Mouse (Mus musculus) limb, embryonic 10.5 days (tissue): ENCODE data around the gene Zscan26. TPM values are rescaled to one million over a fixed set of nuclear protein-coding genes. Genes with fewer than 3 reads are reported as not detected.
"Not testable (repeated sequence)": the region's sequence is repeated elsewhere in the genome, so short reads cannot be mapped to it uniquely, and the experiment has no call there.

Experiments used
- DNase-seq: peaks from one replicate; pipeline ENCODE4 v3.0.0-alpha.2; 2017; ENCODE audit warnings: low spot score
- H3K27ac ChIP-seq: fragments of 300-500 bp; sonication (generic); 2 replicates; pipeline ENCODE4 v1.5.1; 2016; ENCODE audit warnings: mild to moderate bottlenecking
- H3K27me3 ChIP-seq: fragments of 300-500 bp; sonication (generic); 2 replicates; pipeline ENCODE4 v1.6.1; 2016; ENCODE audit warnings: low read depth, mild to moderate bottlenecking; ENCODE audit not compliant: poor library complexity, severe bottlenecking
- H3K36me3 ChIP-seq: fragments of 300-500 bp; sonication (generic); 2 replicates; pipeline ENCODE4 v1.6.1; 2016; ENCODE audit warnings: mild to moderate bottlenecking, moderate library complexity
- H3K4me1 ChIP-seq: fragments of 300-500 bp; sonication (generic); 2 replicates; pipeline ENCODE4 v1.6.1; 2016
- H3K4me3 ChIP-seq: fragments of 300-500 bp; sonication (generic); 2 replicates; pipeline ENCODE4 v1.5.1; 2016; ENCODE audit warnings: mild to moderate bottlenecking, moderate library complexity
- H3K9me3 ChIP-seq: fragments of 300-500 bp; sonication (generic); replicated peaks from 2 replicates; pipeline ENCODE4 v1.6.1; 2016; ENCODE audit warnings: mild to moderate bottlenecking
- WGBS: fragments of 180-500 bp; shearing (Covaris S2); methylation state at CpG from one replicate; pipeline ENCODE4 v1.1.7; 2016; 5-methylcytosine and 5-hydroxymethylcytosine counted together
- polyA plus RNA-seq: library from polyadenylated mRNA; unstranded; fragments of >200 nt; fragmentation: Nextera tagmentation; extraction: Ambion mirVana; gene quantifications from 2 replicates; pipeline ENCODE4 v1.2.1, GENCODE M21; 2016

The Zscan26 gene
- polyA plus RNA-seq, 1 experiment from 2014 or later: 29.9 TPM

DNA sequence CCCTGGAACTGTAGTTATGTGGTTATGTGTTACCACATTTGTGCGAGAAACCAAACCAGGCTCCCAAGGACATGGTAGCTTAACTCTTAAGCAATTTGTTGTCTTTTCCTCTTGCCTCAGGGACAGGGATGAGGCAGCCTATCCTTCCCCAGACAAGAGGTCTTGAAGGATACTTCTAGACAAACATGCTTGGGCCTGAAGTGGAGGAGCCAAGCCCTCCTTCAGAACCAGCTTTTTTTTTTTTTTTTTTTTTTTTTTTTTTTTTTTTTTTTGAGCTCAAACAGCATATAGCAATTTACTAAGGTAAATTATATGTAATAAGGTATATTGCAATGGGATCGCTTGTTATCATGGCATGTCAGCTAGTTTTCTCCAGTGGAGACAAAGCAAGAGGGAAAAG, 37.8 kb downstream of the Zscan26 start:
- Histone ChIP-seq H3K27me3 (no peaks in the 10 kb centered on the region), H3K4me1 (no peaks in the 10 kb centered on the region), H3K4me3 (no peak overlapping the region), H3K27ac (no peak overlapping the region), H3K36me3 (no peaks in the 10 kb centered on the region), H3K9me3 (no peaks in the 10 kb centered on the region)
- WGBS: 93% methylated on average over 2 of the region's 2 CpGs
- DNase-seq: no peak

DNA sequence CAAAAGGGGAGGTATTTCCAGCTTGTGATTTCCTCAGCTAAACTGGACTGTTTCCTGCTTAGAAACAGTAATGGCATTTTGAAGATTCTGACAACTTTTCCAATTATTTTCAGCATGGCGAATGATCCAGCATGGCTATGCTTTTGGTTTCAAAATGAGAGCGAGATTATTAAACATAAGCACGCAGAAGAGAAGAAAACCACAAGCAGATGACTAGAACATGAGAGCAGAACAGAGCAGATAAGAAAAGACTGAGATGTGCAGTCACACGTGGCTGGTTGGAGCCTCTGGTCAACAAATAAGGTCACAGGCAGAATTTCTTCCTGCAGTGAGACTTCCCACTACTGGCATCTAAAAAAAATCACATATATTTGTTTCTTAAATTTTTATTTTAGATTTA, 38.3 kb downstream of the Zscan26 start:
- WGBS: 86% methylated on average over 4 of the region's 4 CpGs
- Histone ChIP-seq H3K9me3 (no peaks in the 10 kb centered on the region), H3K27ac (no peak overlapping the region), H3K27me3 (no peaks in the 10 kb centered on the region), H3K4me1 (no peaks in the 10 kb centered on the region), H3K4me3 (no peak overlapping the region), H3K36me3 (no peaks in the 10 kb centered on the region)
- DNase-seq: no peak

DNA sequence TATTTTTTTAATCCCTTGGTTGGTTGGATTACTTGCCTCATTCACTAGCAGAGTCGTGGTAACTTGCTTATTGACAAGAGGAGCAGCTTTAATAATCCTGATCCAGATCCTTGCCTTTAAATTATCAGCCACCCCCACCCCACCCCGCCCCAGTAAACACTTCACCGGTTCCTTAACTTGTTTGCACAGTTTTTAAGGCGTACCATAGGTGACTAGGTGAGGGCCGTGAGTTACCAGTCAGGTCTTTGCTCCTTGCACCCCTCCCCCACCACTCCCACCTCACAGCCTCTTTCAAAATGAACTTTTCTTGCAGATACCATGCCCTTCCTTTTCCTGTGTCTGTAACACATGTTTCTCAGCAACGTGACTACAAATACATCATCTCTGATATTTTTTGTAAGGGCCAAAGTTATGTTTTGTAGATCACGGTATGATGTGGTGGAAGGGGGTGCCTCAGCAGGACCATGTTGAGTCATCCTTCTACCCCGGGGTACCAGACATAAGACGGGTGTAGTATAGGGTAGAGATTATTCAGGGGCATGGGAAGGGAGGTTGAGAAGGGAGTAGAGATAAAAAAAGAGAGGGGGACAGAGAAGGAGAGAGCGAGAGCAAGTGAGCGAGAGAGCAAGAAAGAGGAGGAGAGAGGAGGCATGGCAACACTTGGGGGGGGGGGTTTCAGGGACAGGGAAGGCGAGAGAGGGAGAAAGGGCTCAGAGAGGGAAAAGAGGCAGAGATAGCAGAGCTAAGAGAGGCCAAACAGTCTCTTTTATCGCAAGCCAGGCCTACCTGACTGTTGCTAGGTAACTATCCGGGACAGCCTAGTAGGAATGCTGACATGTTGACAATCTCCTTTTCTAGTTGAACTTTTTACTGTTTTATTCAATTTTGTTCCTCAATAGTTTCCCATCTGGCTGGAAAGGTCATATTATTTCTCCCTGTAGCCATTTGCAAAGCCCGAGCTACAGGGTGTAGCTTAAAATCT, 39.0 kb downstream of the Zscan26 start:
- no peaks in the 10 kb centered on the region for H3K9me3 ChIP-seq
- no peaks in the 10 kb centered on the region for H3K36me3 ChIP-seq
- no peaks in the 10 kb centered on the region for H3K4me1 ChIP-seq
- H3K4me3 ChIP-seq: no peak overlapping the region
- H3K27me3 ChIP-seq: no peaks in the 10 kb centered on the region
- no peak overlapping the region for H3K27ac ChIP-seq
- 75% methylated on average over 15 of the region's 15 CpGs for WGBS
- DNase-seq: no peak

DNA sequence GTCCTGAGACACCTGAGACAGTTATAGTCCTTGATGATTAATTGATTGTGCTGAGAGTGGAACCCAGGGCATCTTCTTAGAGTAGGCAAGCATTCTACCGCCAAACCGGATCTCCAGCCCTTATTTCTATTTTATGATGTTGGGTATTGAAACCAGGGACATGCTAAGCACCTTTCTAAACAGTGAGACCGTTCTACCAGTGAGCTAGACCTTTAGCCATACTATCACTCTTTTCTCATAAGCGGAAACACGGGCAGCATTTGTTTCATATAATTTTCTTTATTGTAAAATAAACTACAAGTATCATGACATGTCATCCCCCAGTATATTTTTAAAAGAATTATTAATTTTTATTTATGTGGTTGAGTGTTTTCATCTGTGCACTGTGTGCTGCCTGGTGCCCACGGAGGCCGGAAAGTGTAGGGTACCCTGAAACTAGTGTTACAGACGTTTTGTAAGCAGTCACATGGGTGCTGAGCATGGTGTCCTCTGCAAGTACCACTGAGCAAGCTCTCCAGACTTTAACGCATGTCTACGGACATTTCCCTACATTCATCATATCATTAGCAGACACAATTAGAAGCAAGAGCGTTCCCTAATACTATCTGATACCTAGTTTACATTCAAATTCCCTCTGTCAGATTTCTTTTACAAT, 44.6 kb downstream of the Zscan26 start:
- 55% methylated on average over 11 of the region's 11 CpGs for WGBS
- H3K36me3 ChIP-seq: no peaks in the 10 kb centered on the region
- H3K4me1 ChIP-seq: peaks cover 13% of the 10 kb centered on the region
- DNase-seq: no peak
- no peaks in the 10 kb centered on the region for H3K27me3 ChIP-seq
- H3K4me3 ChIP-seq: peak overlapping the region; percentile 61
- H3K9me3 ChIP-seq: no peaks in the 10 kb centered on the region
- H3K27ac ChIP-seq: peak overlapping the region; percentile 89

DNA sequence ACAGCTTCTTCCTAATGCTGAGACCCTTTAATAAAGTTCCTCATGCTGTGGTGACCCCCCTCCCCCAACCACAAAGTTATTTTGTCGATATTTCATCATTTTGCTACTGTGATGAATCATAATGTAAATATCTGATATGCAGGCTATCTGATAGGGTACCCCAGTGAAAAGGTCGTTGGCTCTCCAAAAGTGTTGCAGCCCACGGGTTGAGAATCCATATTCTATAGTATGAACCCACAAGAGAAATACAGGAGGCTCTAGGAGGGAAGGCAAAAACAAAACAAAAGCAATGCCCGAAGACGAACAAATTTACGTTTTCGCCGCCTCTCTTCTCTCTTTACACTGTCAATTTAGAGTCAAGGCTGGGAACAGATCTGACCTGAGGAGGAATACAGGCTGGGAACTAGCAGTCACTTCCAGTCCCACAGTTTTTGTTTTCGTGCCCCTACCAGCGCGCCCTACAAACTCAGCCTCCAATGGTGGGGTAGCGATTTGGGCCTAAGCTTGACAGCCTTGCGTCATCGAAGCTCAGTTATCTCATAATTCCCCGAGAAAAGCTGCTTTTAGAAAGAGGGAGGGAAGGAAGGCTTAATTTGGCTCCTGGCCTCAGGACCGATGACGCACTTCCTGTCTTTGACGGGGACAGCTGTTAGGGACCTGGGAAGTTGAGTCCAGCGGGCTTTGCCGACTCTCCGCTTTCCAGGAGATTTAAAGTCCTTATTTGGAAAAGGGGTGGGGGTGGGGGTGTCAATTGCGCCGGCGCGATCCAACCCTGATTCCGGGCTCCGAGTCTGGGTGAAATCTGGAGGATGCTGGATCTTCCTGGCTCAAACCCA, 45.3 kb downstream of the Zscan26 start:
- no peaks in the 10 kb centered on the region for H3K36me3 ChIP-seq
- DNase-seq: peak; percentile 83
- H3K27me3 ChIP-seq: no peaks in the 10 kb centered on the region
- H3K27ac ChIP-seq: peak overlapping the region; percentile 89
- H3K9me3 ChIP-seq: no peaks in the 10 kb centered on the region
- WGBS: 5% methylated on average over 27 of the region's 27 CpGs
- peak overlapping the region; percentile 61 for H3K4me3 ChIP-seq
- H3K4me1 ChIP-seq: peaks cover 13% of the 10 kb centered on the region

DNA sequence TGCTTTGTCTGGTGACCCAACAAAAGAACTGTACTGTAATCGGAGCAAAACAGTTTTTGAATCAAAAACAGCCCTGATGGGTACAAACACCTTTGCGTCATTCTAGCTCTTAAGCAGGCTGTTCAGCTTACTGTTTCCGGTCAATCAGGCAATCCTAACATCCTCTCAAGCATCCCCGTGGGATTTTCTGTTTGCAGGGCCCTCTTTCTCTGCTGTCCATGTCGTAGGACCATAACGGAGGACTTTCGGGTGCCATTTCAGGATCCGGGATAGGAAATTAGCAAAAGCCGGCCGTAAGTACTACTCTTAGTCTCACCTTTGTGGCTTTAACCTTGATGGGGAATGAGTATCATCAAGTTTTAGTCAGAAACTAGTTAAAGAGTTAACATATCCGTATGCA, 46.2 kb downstream of the Zscan26 start:
- H3K36me3 ChIP-seq: no peaks in the 10 kb centered on the region
- WGBS: 85% methylated on average over 11 of the region's 11 CpGs
- H3K4me1 ChIP-seq: peaks cover 13% of the 10 kb centered on the region
- no peak for DNase-seq
- no peak overlapping the region for H3K27ac ChIP-seq
- no peaks in the 10 kb centered on the region for H3K27me3 ChIP-seq
- no peak overlapping the region for H3K4me3 ChIP-seq
- H3K9me3 ChIP-seq: no peaks in the 10 kb centered on the region

DNA sequence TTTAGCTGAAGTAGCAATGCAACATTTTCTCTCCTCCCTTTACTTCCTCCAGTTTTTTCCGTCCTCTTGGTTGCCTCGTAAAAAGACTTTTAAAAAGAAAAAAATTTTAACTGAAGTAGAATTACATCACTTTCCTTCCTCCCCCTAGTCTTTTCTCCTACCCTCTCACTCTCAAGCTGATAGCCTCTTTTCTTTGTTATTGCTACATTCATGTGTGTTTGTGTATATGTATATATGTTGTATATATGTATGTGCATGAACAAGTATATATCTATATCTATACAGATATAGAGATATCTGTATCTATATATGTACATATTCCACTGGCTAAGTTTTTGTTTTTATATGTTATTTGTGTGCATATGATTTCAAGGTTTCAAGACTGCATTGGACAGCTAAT, 50.7 kb downstream of the Zscan26 start:
- peaks cover 24% of the 10 kb centered on the region for H3K36me3 ChIP-seq
- H3K9me3 ChIP-seq: no peaks in the 10 kb centered on the region
- peak overlapping the region; percentile 81 for H3K4me3 ChIP-seq
- H3K4me1 ChIP-seq: peaks cover 16% of the 10 kb centered on the region
- DNase-seq: no peak
- no peaks in the 10 kb centered on the region for H3K27me3 ChIP-seq
- WGBS: 0% methylated on average over 2 of the region's 2 CpGs
- peak overlapping the region; percentile 94 for H3K27ac ChIP-seq

DNA sequence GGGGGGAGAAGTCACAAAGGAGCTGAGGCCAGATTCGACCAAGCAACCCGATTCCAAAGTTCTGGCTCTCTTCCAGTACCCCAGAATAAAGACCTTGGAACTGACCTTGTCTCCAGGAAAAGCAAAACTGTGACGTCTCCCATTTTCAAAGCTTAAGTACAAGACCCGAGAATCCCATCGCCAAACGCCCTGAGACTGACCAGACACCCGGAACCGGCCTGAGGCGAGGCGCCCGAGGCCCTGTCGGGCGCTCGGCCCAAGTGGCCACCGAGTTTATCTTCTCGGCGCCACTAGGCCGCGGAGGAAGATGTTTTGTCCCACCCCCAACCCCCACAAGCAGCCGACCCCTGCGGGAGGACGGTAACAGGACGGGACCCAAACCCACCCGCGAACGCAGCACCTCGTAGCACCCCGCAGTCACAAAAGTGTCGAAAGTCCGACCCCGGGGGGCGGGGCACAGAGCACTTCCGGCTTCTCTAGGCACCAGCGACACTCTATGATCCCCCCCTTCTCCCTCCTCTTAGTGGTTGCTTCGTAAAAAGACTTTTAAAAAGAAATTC, 51.2 kb downstream of the Zscan26 start, which contains the start of gene Zkscan3:
Gene Zkscan3 (minus strand): TSS at position 469 of the 560 bp plus-strand sequence.
- WGBS: under 1% methylated on average over 35 of the region's 35 CpGs
- H3K36me3 ChIP-seq: peaks cover 28% of the 10 kb centered on the region
- peak; percentile 88 for DNase-seq
- peak within 1 kb of the TSS; percentile 94 for H3K27ac ChIP-seq
- H3K4me3 ChIP-seq: peak within 1 kb of the TSS; percentile 81
- no peaks in the 10 kb centered on the region for H3K9me3 ChIP-seq
- peaks cover 11% of the 10 kb centered on the region for H3K4me1 ChIP-seq
- H3K27me3 ChIP-seq: no peaks in the 10 kb centered on the region

DNA sequence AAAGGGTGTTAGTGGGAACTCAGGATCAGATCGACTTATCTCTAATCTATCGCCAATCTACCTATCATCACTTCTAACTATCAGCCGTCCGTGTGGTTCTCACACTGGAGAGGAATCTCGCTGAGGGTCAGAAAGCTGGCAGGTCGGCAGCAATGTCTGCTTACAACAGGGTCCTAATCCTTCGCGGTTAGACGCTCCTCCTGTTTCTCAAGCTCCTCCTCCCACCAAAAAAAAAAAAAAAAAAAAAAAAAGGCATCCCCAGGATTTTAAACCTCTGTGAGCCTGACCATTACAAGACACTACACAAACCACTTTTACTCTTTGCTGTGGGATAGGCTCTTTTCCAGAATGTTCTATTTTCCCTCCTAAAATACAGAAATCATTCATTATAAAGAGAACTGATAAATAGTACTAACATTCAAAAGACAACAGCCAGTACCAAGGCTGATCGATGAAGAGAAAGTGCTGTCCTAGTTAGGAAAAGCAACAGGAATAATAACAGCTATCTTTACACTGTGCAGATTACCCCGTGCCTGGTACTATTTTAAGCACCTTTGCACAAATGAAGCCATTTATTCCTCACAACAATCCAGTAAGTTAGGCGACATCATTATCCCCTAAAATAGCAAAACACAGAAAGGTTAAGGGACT, 51.8 kb downstream of the Zscan26 start:
- Histone ChIP-seq H3K4me1 (peaks cover 9% of the 10 kb centered on the region), H3K27ac (peak overlapping the region; percentile 94), H3K9me3 (no peaks in the 10 kb centered on the region), H3K4me3 (peak overlapping the region; percentile 81), H3K36me3 (peaks cover 34% of the 10 kb centered on the region), H3K27me3 (no peaks in the 10 kb centered on the region)
- DNase-seq: no peak
- WGBS: 18% methylated on average over 12 of the region's 12 CpGs

DNA sequence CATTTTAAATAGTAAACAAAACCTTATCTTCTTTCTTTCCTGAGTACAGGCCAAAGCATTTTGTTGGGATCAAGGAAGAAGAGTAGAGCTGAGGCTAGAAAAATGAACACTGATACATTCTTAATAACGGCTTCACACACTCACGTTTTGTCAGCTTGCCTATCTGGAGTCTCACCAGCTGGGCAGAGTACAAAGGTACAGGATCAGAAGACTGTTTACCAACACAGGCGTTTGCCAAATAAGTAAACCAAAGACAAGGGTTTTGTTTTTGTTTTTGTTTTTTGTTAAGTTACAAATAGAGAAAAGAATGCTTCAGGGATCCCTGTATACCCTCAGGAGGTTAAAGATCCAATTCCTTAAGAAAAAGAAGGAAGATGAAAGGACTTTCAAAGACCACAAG, 52.4 kb downstream of the Zscan26 start:
- Histone ChIP-seq H3K9me3 (no peaks in the 10 kb centered on the region), H3K4me3 (peak overlapping the region; percentile 81), H3K27me3 (no peaks in the 10 kb centered on the region), H3K27ac (no peak overlapping the region), H3K36me3 (peaks cover 40% of the 10 kb centered on the region), H3K4me1 (peaks cover 9% of the 10 kb centered on the region)
- DNase-seq: no peak
- 85% methylated on average over 3 of the region's 3 CpGs for WGBS

DNA sequence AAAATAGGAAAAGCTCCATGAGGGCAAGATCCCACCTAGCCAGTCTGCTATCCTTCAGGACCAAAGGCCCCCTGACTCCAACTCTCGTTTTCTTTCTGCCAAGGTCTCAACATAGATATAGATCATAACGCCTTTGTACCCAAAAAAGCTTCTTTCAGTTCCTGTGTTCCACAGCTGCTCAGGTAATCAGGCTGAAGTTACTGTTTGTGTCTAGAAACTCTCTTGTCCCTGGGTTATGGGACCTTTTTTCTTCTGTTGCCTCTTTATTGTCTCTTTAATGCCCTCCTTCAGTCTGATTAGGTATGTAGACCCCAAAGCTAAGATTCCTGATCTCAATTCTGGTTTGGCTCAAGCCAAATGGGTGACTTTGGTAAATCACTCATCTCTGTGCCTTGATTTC, 56.0 kb downstream of the Zscan26 start:
- Histone ChIP-seq H3K4me1 (peaks cover 9% of the 10 kb centered on the region), H3K27ac (no peak overlapping the region), H3K36me3 (peaks cover 77% of the 10 kb centered on the region), H3K9me3 (no peaks in the 10 kb centered on the region), H3K27me3 (no peaks in the 10 kb centered on the region), H3K4me3 (no peak overlapping the region)
- no peak for DNase-seq
- 93% methylated on average over 2 of the region's 2 CpGs for WGBS

DNA sequence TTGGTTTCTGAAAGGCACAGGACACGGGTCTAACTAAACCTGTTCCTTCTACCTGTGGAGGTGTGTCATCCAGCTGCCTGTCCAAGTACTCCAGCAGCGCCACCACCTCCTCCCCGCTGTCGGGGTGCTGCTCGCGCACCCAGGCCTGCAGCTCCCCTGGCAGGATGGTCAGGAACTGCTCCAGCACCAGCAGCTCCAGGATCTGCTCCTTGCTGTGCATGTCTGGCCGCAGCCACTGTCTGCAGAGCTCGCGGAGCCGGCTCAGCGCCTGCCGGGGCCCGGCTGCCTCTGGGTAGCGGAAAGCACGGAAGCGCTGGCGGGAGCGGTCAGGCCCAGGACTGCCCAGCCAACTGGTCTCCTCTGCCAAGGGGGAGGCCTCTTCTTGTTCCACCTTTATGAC, 57.5 kb downstream of the Zscan26 start:
- not testable (repeated sequence) for H3K4me1 ChIP-seq, DNase-seq, H3K9me3 ChIP-seq, H3K27ac ChIP-seq, H3K4me3 ChIP-seq, H3K27me3 ChIP-seq
- peaks cover 92% of the 10 kb centered on the region for H3K36me3 ChIP-seq
- 92% methylated on average over 18 of the region's 18 CpGs for WGBS
